Mouse (Mus musculus): ENCODE measurements around the gene Ipp.

GRCm38 (mm10) chr4:116550432-116550831, 43.1 kb downstream of the Ipp start:
- no peak for TF ChIP-seq POLR2A (IDR thresholded peaks at IDR 0.05; ENCODE audit: borderline replicate concordance, extremely low read depth, insufficient read depth, insufficient read length, poor library complexity, severe bottlenecking)
- no peak for TF ChIP-seq CTCF (IDR thresholded peaks at IDR 0.05; ENCODE audit: borderline replicate concordance, extremely low read depth, insufficient read depth, insufficient read length)
